Mouse (Mus musculus): ENCODE data around the gene Gm20388. TPM values are rescaled to one million over a fixed set of nuclear protein-coding genes. Genes with fewer than 3 reads are reported as not detected.

Gm20388 gene
- polyA plus RNA-seq, 1 experiment from 2014 or later: not detected

DNA sequence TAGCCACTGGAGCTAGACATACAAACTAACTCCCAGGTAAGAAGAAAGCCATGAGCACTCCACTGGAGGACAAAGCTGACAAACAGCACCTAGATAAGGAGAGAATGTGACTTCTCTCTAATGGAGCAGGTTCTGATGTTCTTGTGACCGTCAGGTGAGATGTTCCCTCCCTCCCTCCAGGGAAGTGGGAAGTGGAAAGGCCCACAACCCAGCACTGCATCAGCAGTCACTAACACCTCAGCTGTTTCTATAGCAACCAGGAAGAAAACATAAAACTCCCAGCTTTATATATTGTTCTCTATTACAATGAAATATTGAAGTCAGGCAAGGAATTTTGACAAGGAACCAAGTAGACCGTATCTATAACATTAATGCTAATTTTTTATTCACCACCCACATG is 3109.4 kb downstream of the Gm20388 start:
- WGBS: 49% methylated on average over 2 of the region's 2 CpGs
- H3K4me2 ChIP-seq (replicated peaks; ENCODE audit: low read depth): no peak overlapping the region
- no peak overlapping the region for H3K4me3 ChIP-seq (ENCODE audit: low read depth, low read length)
- H3K4me1 ChIP-seq (replicated peaks; ENCODE audit: control insufficient read depth, insufficient read depth): peaks cover 6% of the 10 kb centered on the region; the same call in 1 of the 2 replicates
- no peak for DNase-seq (ENCODE audit: low spot score)
- H3K36me3 ChIP-seq (ENCODE audit: control insufficient read depth, insufficient read depth, low read length): no peaks in the 10 kb centered on the region
- H3K27me3 ChIP-seq (ENCODE audit: control insufficient read depth, insufficient read depth, low read length): no peaks in the 10 kb centered on the region
- TF ChIP-seq CTCF (IDR thresholded peaks at IDR 0.05; ENCODE audit: low read depth): no peak
- TF ChIP-seq EP300 (optimal IDR thresholded peaks at IDR 0.05): no peak
- no peak overlapping the region for H3K27ac ChIP-seq (replicated peaks)
- no peak for ATAC-seq (ENCODE audit: low FRiP score, low TSS enrichment)
- H3K9me3 ChIP-seq (ENCODE audit: control insufficient read depth, low read length): no peaks in the 10 kb centered on the region
- no peak overlapping the region for H3K9ac ChIP-seq (ENCODE audit: low read length)

DNA sequence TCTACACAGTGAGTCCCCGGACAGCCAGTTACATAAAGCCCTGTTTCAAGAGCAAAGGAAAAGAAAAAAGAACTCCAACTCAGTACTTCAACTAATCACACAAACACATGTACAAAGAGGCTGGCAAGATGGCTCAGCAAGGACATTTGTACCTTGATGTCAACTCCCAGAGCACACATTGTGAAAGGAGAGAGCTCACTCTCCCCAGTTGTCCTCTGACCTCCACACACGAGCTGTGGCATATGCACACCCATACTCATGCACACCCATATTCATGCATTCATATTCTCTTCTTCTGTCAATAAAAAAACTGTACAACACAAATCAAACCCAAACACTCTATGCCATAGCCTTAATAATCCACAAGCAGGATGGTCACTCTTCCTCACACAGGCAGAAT is 3110.2 kb downstream of the Gm20388 start:
- TF ChIP-seq EP300 (optimal IDR thresholded peaks at IDR 0.05) (no peak), CTCF (IDR thresholded peaks at IDR 0.05; ENCODE audit: low read depth) (no peak)
- Histone ChIP-seq H3K27me3 (ENCODE audit: control insufficient read depth, insufficient read depth, low read length) (no peaks in the 10 kb centered on the region), H3K9me3 (ENCODE audit: control insufficient read depth, low read length) (no peaks in the 10 kb centered on the region), H3K27ac (replicated peaks) (peak overlapping the region; percentile 88), H3K4me1 (replicated peaks; ENCODE audit: control insufficient read depth, insufficient read depth) (peaks cover 6% of the 10 kb centered on the region; the same call in 1 of the 2 replicates), H3K9ac (ENCODE audit: low read length) (no peak overlapping the region), H3K4me2 (replicated peaks; ENCODE audit: low read depth) (no peak overlapping the region), H3K36me3 (ENCODE audit: control insufficient read depth, insufficient read depth, low read length) (no peaks in the 10 kb centered on the region), H3K4me3 (ENCODE audit: low read depth, low read length) (no peak overlapping the region)
- 57% methylated on average over 2 of the region's 2 CpGs for WGBS
- DNase-seq (ENCODE audit: low spot score) (no peak), ATAC-seq (ENCODE audit: low FRiP score, low TSS enrichment) (peak; percentile 67)

DNA sequence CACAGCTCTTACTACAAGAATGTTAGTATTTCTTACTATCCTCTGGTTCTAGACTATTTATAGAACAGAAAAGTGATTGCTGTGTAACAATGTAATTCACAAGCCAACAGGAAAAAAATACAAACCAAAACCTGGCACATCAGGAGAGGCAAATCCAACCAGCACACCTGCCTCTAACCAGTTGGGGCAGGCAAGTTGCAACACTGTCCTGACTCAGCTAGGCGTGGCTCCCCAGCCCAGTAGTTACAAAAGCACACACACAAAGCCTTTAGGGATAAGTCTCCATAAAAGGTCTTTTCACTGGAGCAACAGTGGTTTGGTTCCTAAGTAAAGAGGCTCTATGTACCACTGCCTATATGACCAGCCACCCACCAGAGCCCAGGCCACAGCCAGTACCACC is 3110.6 kb downstream of the Gm20388 start:
- no peaks in the 10 kb centered on the region for H3K9me3 ChIP-seq (ENCODE audit: control insufficient read depth, low read length)
- ATAC-seq (ENCODE audit: low FRiP score, low TSS enrichment) (peak; percentile 92), DNase-seq (ENCODE audit: low spot score) (peak; percentile 80)
- H3K36me3 ChIP-seq (ENCODE audit: control insufficient read depth, insufficient read depth, low read length): no peaks in the 10 kb centered on the region
- no peak for TF ChIP-seq CTCF (IDR thresholded peaks at IDR 0.05; ENCODE audit: low read depth)
- TF ChIP-seq EP300 (optimal IDR thresholded peaks at IDR 0.05): peak; percentile 93
- H3K9ac ChIP-seq (ENCODE audit: low read length): no peak overlapping the region
- peak overlapping the region; percentile 88 for H3K27ac ChIP-seq (replicated peaks)
- WGBS: 39% methylated on average over 1 of the region's 1 CpGs
- no peak overlapping the region for H3K4me2 ChIP-seq (replicated peaks; ENCODE audit: low read depth)
- peaks cover 6% of the 10 kb centered on the region; the same call in 1 of the 2 replicates for H3K4me1 ChIP-seq (replicated peaks; ENCODE audit: control insufficient read depth, insufficient read depth)
- H3K27me3 ChIP-seq (ENCODE audit: control insufficient read depth, insufficient read depth, low read length): no peaks in the 10 kb centered on the region
- H3K4me3 ChIP-seq (ENCODE audit: low read depth, low read length): no peak overlapping the region

DNA sequence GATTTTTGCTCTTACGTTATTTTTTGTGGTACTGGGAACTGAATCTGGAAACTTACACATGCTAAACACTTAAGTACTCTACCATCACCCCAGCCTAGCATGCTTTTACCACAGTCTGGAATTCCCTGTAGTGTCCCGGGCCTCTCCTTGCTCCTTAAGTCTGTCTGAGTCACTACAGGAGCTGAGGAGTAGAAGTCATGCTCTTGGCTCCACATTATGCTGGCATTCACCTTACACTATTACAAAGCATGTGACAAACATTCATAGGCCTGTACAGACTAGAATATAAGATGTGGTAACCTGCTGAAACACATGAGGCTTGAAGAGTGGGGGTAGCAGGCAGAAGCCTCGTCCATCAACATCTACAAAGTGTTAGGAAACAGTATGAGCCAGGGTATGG is 3112.1 kb downstream of the Gm20388 start:
- H3K4me1 ChIP-seq (replicated peaks; ENCODE audit: control insufficient read depth, insufficient read depth): peaks cover 6% of the 10 kb centered on the region; the same call in 1 of the 2 replicates
- peak overlapping the region; percentile 88 for H3K27ac ChIP-seq (replicated peaks)
- H3K4me2 ChIP-seq (replicated peaks; ENCODE audit: low read depth): no peak overlapping the region
- DNase-seq (ENCODE audit: low spot score): no peak
- no peaks in the 10 kb centered on the region for H3K36me3 ChIP-seq (ENCODE audit: control insufficient read depth, insufficient read depth, low read length)
- TF ChIP-seq CTCF (IDR thresholded peaks at IDR 0.05; ENCODE audit: low read depth) (no peak), EP300 (optimal IDR thresholded peaks at IDR 0.05) (no peak)
- WGBS: 64% methylated on average over 3 of the region's 3 CpGs
- no peaks in the 10 kb centered on the region for H3K9me3 ChIP-seq (ENCODE audit: control insufficient read depth, low read length)
- ATAC-seq (ENCODE audit: low FRiP score, low TSS enrichment): peak; percentile 64
- H3K9ac ChIP-seq (ENCODE audit: low read length): no peak overlapping the region
- H3K27me3 ChIP-seq (ENCODE audit: control insufficient read depth, insufficient read depth, low read length): no peaks in the 10 kb centered on the region
- H3K4me3 ChIP-seq (ENCODE audit: low read depth, low read length): no peak overlapping the region

DNA sequence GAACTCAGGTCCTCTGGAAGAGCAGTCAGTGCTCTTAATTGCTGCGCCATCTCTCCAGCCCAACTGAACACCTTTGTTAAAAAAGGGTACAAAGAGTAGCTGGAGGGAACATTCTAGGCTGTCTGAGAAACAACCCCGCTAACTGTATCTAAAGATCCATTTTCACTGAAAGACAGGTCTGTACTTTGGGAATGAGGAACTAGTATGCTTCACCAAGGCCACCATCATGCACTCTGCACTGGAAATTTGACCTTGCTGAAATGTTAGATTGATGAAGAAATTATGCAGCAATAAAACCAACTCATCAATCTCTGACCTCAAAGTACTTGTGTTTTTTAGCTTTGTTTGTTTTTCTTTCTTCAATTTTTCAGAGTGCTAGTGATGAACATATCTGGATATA is 3113.6 kb downstream of the Gm20388 start:
- no peaks in the 10 kb centered on the region for H3K36me3 ChIP-seq (ENCODE audit: control insufficient read depth, insufficient read depth, low read length)
- ATAC-seq (ENCODE audit: low FRiP score, low TSS enrichment) (no peak), DNase-seq (ENCODE audit: low spot score) (no peak)
- 0 out of 2 replicates have a peak, but pooled peaks cover 4% of the 10 kb centered on the region for H3K4me1 ChIP-seq (replicated peaks; ENCODE audit: control insufficient read depth, insufficient read depth)
- TF ChIP-seq EP300 (optimal IDR thresholded peaks at IDR 0.05) (no peak), CTCF (IDR thresholded peaks at IDR 0.05; ENCODE audit: low read depth) (no peak)
- no peak overlapping the region for H3K27ac ChIP-seq (replicated peaks)
- H3K9ac ChIP-seq (ENCODE audit: low read length): no peak overlapping the region
- no peaks in the 10 kb centered on the region for H3K27me3 ChIP-seq (ENCODE audit: control insufficient read depth, insufficient read depth, low read length)
- H3K4me2 ChIP-seq (replicated peaks; ENCODE audit: low read depth): no peak overlapping the region
- H3K4me3 ChIP-seq (ENCODE audit: low read depth, low read length): no peak overlapping the region
- H3K9me3 ChIP-seq (ENCODE audit: control insufficient read depth, low read length): no peaks in the 10 kb centered on the region
- 95% methylated on average over 2 of the region's 2 CpGs for WGBS

DNA sequence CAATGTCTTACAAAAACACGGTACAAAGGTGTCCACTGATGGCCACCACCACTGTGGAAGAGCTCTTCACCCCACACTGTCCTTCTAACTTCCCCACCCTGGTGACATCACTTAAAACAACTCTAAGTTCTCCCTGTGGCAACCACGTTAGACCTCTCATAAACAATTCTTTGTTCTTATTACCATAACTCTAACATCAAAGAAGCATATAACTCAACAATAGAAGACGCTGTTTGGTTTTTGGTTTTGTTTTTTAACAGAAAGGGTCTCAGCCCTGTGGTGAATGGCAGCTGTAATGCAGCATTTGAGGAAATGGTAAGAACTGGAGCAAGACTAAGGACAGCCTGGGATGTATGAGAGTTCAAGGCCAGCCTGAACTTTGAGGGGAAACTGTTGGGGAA is 3115.3 kb downstream of the Gm20388 start:
- WGBS: 64% methylated on average over 3 of the region's 3 CpGs
- Histone ChIP-seq H3K4me3 (ENCODE audit: low read depth, low read length) (no peak overlapping the region), H3K9me3 (ENCODE audit: control insufficient read depth, low read length) (no peaks in the 10 kb centered on the region), H3K27ac (replicated peaks) (no peak overlapping the region), H3K4me1 (replicated peaks; ENCODE audit: control insufficient read depth, insufficient read depth) (0 out of 2 replicates have a peak, but pooled peaks cover 4% of the 10 kb centered on the region), H3K27me3 (ENCODE audit: control insufficient read depth, insufficient read depth, low read length) (no peaks in the 10 kb centered on the region), H3K9ac (ENCODE audit: low read length) (no peak overlapping the region), H3K4me2 (replicated peaks; ENCODE audit: low read depth) (no peak overlapping the region), H3K36me3 (ENCODE audit: control insufficient read depth, insufficient read depth, low read length) (no peaks in the 10 kb centered on the region)
- no peak for TF ChIP-seq CTCF (IDR thresholded peaks at IDR 0.05; ENCODE audit: low read depth)
- TF ChIP-seq EP300 (optimal IDR thresholded peaks at IDR 0.05): no peak
- ATAC-seq (ENCODE audit: low FRiP score, low TSS enrichment) (no peak), DNase-seq (ENCODE audit: low spot score) (no peak)
